Mouse (Mus musculus): Measurements from ENCODE around the gene Ear14.
"Not testable (repeated sequence)": the region's sequence is repeated elsewhere in the genome, so short reads cannot be mapped to it uniquely, and the experiment has no call there.

Gene Ear14

GRCm38 (mm10) chr14:51203115-51203514 lies at the start of gene Ear14:
Ear14 (plus strand) TSS chr14:51203391.
- no peak for DNase-seq (ENCODE audit: low read depth, low spot score)
- Histone ChIP-seq H3K27me3 (ENCODE audit: control insufficient read depth, insufficient read depth, low read length, poor library complexity, severe bottlenecking) (no peaks in the 10 kb centered on the region), H3K36me3 (ENCODE audit: control insufficient read depth, insufficient read depth, low read length, poor library complexity, severe bottlenecking) (no peaks in the 10 kb centered on the region)

GRCm38 (mm10) chr14:51156056-51156735 lies 47.0 kb upstream of the Ear14 start:
- H3K36me3 ChIP-seq (ENCODE audit: control insufficient read depth, insufficient read depth, low read length, poor library complexity, severe bottlenecking) = no peaks in the 10 kb centered on the region
- no peak for DNase-seq (ENCODE audit: low read depth, low spot score)

GRCm38 (mm10) chr14:51156736-51157068 lies 46.5 kb upstream of the Ear14 start:
- Histone ChIP-seq H3K27me3 (ENCODE audit: control insufficient read depth, insufficient read depth, low read length, poor library complexity, severe bottlenecking) (no peaks in the 10 kb centered on the region), H3K36me3 (ENCODE audit: control insufficient read depth, insufficient read depth, low read length, poor library complexity, severe bottlenecking) (no peaks in the 10 kb centered on the region)
- peak; percentile 29 for DNase-seq (ENCODE audit: low read depth, low spot score)

More at GRCm38 (mm10) chr14:51156056-51156735, 47.0 kb upstream of the Ear14 start:
- no peaks in the 10 kb centered on the region for H3K27me3 ChIP-seq (ENCODE audit: control insufficient read depth, insufficient read depth, low read length, poor library complexity, severe bottlenecking)

- peak; percentile 18 for DNase-seq (ENCODE audit: low read depth, low spot score)
- H3K27me3 ChIP-seq (ENCODE audit: control insufficient read depth, insufficient read depth, low read length, poor library complexity, severe bottlenecking) = no peaks in the 10 kb centered on the region
- H3K36me3 ChIP-seq (ENCODE audit: control insufficient read depth, insufficient read depth, low read length, poor library complexity, severe bottlenecking) = no peaks in the 10 kb centered on the region
These were observed 46.1 kb upstream of the Ear14 start for GRCm38 (mm10) chr14:51157072-51157471.

- not testable (repeated sequence) for H3K36me3 ChIP-seq (ENCODE audit: control insufficient read depth, insufficient read depth, low read length, poor library complexity, severe bottlenecking); DNase-seq (ENCODE audit: low read depth, low spot score); H3K27me3 ChIP-seq (ENCODE audit: control insufficient read depth, insufficient read depth, low read length, poor library complexity, severe bottlenecking)
These were observed 41.2 kb upstream of the Ear14 start, which contains the start of gene Rnase2b for GRCm38 (mm10) chr14:51161976-51162375. Rnase2b (plus strand) TSS chr14:51162260.

- not testable (repeated sequence) for H3K27me3 ChIP-seq (ENCODE audit: control insufficient read depth, insufficient read depth, low read length, poor library complexity, severe bottlenecking); DNase-seq (ENCODE audit: low read depth, low spot score); H3K36me3 ChIP-seq (ENCODE audit: control insufficient read depth, insufficient read depth, low read length, poor library complexity, severe bottlenecking)
These were observed 39.9 kb upstream of the Ear14 start for GRCm38 (mm10) chr14:51163323-51163722.

- Histone ChIP-seq H3K27me3 (ENCODE audit: control insufficient read depth, insufficient read depth, low read length, poor library complexity, severe bottlenecking) (no peaks in the 10 kb centered on the region), H3K36me3 (ENCODE audit: control insufficient read depth, insufficient read depth, low read length, poor library complexity, severe bottlenecking) (no peaks in the 10 kb centered on the region)
- DNase-seq (ENCODE audit: low read depth, low spot score) = peak; percentile 16
These were observed 37.8 kb upstream of the Ear14 start for GRCm38 (mm10) chr14:51165435-51165834.

- H3K27me3 ChIP-seq (ENCODE audit: control insufficient read depth, insufficient read depth, low read length, poor library complexity, severe bottlenecking) = no peaks in the 10 kb centered on the region
- no peak for DNase-seq (ENCODE audit: low read depth, low spot score)
- H3K36me3 ChIP-seq (ENCODE audit: control insufficient read depth, insufficient read depth, low read length, poor library complexity, severe bottlenecking) = no peaks in the 10 kb centered on the region
These were observed 37.1 kb upstream of the Ear14 start for GRCm38 (mm10) chr14:51166068-51166467.

- not testable (repeated sequence) for H3K27me3 ChIP-seq (ENCODE audit: control insufficient read depth, insufficient read depth, low read length, poor library complexity, severe bottlenecking); H3K36me3 ChIP-seq (ENCODE audit: control insufficient read depth, insufficient read depth, low read length, poor library complexity, severe bottlenecking)
- DNase-seq (ENCODE audit: low read depth, low spot score) = peak; percentile 56
These were observed 30.9 kb upstream of the Ear14 start for GRCm38 (mm10) chr14:51172095-51172865.

- H3K36me3 ChIP-seq (ENCODE audit: control insufficient read depth, insufficient read depth, low read length, poor library complexity, severe bottlenecking); DNase-seq (ENCODE audit: low read depth, low spot score); H3K27me3 ChIP-seq (ENCODE audit: control insufficient read depth, insufficient read depth, low read length, poor library complexity, severe bottlenecking): not testable (repeated sequence)
These were observed 30.2 kb upstream of the Ear14 start for GRCm38 (mm10) chr14:51172947-51173346.

- Histone ChIP-seq H3K27me3 (ENCODE audit: control insufficient read depth, insufficient read depth, low read length, poor library complexity, severe bottlenecking) (no peaks in the 10 kb centered on the region), H3K36me3 (ENCODE audit: control insufficient read depth, insufficient read depth, low read length, poor library complexity, severe bottlenecking) (no peaks in the 10 kb centered on the region)
- no peak for DNase-seq (ENCODE audit: low read depth, low spot score)
These were observed 29.3 kb upstream of the Ear14 start for GRCm38 (mm10) chr14:51173843-51174242.

GRCm38 (mm10) chr14:51181051-51181450 lies 22.1 kb upstream of the Ear14 start:
- H3K36me3 ChIP-seq (ENCODE audit: control insufficient read depth, insufficient read depth, low read length, poor library complexity, severe bottlenecking); H3K27me3 ChIP-seq (ENCODE audit: control insufficient read depth, insufficient read depth, low read length, poor library complexity, severe bottlenecking); DNase-seq (ENCODE audit: low read depth, low spot score): not testable (repeated sequence)

GRCm38 (mm10) chr14:51195681-51196080 lies 7.5 kb upstream of the Ear14 start:
- no peak for DNase-seq (ENCODE audit: low read depth, low spot score)

GRCm38 (mm10) chr14:51199098-51200023 lies 3.8 kb upstream of the Ear14 start, which contains the start of gene Ang2:
Ang2 (minus strand) TSS chr14:51199148.
- no peaks in the 10 kb centered on the region for H3K36me3 ChIP-seq (ENCODE audit: control insufficient read depth, insufficient read depth, low read length, poor library complexity, severe bottlenecking)
- DNase-seq (ENCODE audit: low read depth, low spot score) = no peak

More at GRCm38 (mm10) chr14:51195681-51196080, 7.5 kb upstream of the Ear14 start:
- Histone ChIP-seq H3K27me3 (ENCODE audit: control insufficient read depth, insufficient read depth, low read length, poor library complexity, severe bottlenecking) (no peaks in the 10 kb centered on the region), H3K36me3 (ENCODE audit: control insufficient read depth, insufficient read depth, low read length, poor library complexity, severe bottlenecking) (no peaks in the 10 kb centered on the region)

More at GRCm38 (mm10) chr14:51199098-51200023, 3.8 kb upstream of the Ear14 start, which contains the start of gene Ang2:
- H3K27me3 ChIP-seq (ENCODE audit: control insufficient read depth, insufficient read depth, low read length, poor library complexity, severe bottlenecking) = no peaks in the 10 kb centered on the region
